Mouse (Mus musculus) midbrain, embryonic 14.5 days (tissue): ENCODE results near the gene Hnrnpa1. TPM values are rescaled to one million over a fixed set of nuclear protein-coding genes. Genes with fewer than 3 reads are reported as not detected.

ENCODE experiments used
- ATAC-seq: fragments of 200-750 bp; cut with Nextera tagmentation; 2 replicates; pipeline ENCODE4 v1.8.0; 2017; ENCODE audit warnings: moderate number of reproducible peaks, moderate library complexity; ENCODE audit not compliant: low FRiP score, low TSS enrichment
- DNase-seq: peaks from one replicate; pipeline ENCODE4 v3.0.0-alpha.2; 2015
- H3K27ac ChIP-seq: fragments of 300-500 bp; sonication (generic); replicated peaks from 2 replicates; pipeline ENCODE4 v1.5.1; 2014; ENCODE audit warnings: mild to moderate bottlenecking, low read depth, low read length, moderate library complexity
- H3K27me3 ChIP-seq: fragments of 300-500 bp; sonication (generic); 2 replicates; pipeline ENCODE4 v1.6.1; 2014; ENCODE audit warnings: low read length, control low read depth, mixed read lengths; ENCODE audit not compliant: control insufficient read depth, insufficient read depth
- H3K36me3 ChIP-seq: fragments of 300-500 bp; sonication (generic); 2 replicates; pipeline ENCODE4 v1.6.1; 2014; ENCODE audit warnings: low read length, control low read depth; ENCODE audit not compliant: control insufficient read depth, insufficient read depth
- H3K4me1 ChIP-seq: fragments of 300-500 bp; sonication (generic); 2 replicates; pipeline ENCODE4 v1.6.1; 2014; ENCODE audit warnings: mild to moderate bottlenecking, antibody characterized with exemption, low read length, control low read depth; ENCODE audit not compliant: control insufficient read depth, insufficient read depth
- H3K4me2 ChIP-seq: fragments of 300-500 bp; sonication (generic); 2 replicates; pipeline ENCODE4 v1.6.1; 2014; ENCODE audit warnings: mild to moderate bottlenecking, low read length, moderate library complexity
- H3K4me3 ChIP-seq: fragments of 300-500 bp; sonication (generic); replicated peaks from 2 replicates; pipeline ENCODE4 v1.5.1; 2014; ENCODE audit warnings: low read depth, low read length
- H3K9ac ChIP-seq: fragments of 300-500 bp; sonication (generic); replicated peaks from 2 replicates; pipeline ENCODE4 v1.6.1; 2014; ENCODE audit warnings: mild to moderate bottlenecking, low read length, moderate library complexity
- H3K9me3 ChIP-seq: fragments of 300-500 bp; sonication (generic); 2 replicates; pipeline ENCODE4 v1.6.1; 2016; ENCODE audit warnings: low read length, control low read depth, mixed read lengths; ENCODE audit not compliant: control insufficient read depth
- WGBS: fragments of 180-500 bp; shearing (Covaris S2); extraction: QIAGEN DNeasy Blood & Tissue Kit; methylation state at CpG from one replicate; pipeline ENCODE4 v1.1.7; 2014; 5-methylcytosine and 5-hydroxymethylcytosine counted together
- polyA plus RNA-seq: library from polyadenylated mRNA; unstranded; fragments of >200 nt; fragmentation: Nextera tagmentation; extraction: Ambion mirVana; gene quantifications from 2 replicates; pipeline ENCODE4 v1.2.1, GENCODE M21; 2014

Gene Hnrnpa1
- polyA plus RNA-seq, 1 experiment from 2014 or later, result 768 TPM

DNA sequence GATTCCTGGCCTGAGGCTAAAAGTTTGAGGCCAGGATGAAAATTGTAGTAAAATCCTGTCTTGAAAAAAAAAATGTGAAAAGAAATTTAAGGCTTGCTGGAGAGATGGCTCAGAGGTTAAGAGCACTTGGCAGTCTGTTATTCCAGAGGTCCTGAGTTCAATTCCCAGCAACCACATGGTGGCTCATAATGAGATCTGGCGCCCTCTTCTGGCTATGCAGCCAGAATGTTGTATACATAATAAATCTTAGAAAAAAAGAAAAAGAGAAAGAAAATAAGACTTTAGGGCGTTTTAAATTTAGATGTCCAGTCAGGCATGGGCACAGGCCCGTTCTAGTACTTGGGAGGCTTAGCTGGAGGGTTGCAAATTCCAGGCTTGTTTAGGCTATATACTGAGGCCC lies 39.5 kb downstream of the Hnrnpa1 start:
- WGBS, result 66% methylated on average over 3 of the region's 3 CpGs
- no peak for ATAC-seq

DNA sequence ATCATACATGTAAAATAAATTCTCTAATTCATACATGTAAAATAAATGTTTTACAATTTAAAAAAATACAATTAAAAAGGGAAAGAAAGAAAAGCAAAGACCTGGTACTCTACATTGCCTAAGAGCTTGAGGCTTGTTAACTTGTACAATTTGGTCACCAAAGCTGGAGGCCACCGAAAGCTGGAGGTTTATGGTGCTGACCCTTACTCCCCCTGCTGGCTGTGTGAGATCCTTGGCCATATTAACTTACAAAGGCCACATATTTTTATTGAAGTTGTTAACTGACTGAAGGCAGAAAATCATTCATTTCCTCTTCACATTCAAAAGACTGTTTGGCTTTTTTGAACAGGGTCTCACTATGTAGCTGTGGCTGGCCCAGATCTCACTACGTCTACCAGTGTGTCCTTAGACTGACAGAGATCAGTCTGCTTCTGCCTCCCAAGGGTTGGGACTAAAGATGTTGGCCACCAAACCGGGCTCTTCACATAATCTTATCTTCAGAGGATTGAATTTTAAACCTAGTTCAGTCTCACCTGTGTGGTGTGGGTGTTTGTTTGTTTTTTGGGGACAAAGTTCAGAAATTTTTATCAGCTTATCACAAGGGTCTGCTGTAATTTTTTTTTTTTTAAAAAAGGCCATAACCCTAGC lies 40.7 kb downstream of the Hnrnpa1 start:
- Histone ChIP-seq H3K9ac (no peak overlapping the region), H3K9me3 (no peaks in the 10 kb centered on the region), H3K4me2 (no peak overlapping the region), H3K27ac (no peak overlapping the region), H3K27me3 (no peaks in the 10 kb centered on the region), H3K4me1 (peaks cover 7% of the 10 kb centered on the region; the same call in 1 of the 2 replicates), H3K36me3 (no peaks in the 10 kb centered on the region), H3K4me3 (no peak overlapping the region)
- ATAC-seq, result no peak
- peak; percentile 62 for DNase-seq
- 79% methylated on average over 3 of the region's 3 CpGs for WGBS

More for the DNA sequence above, 39.5 kb downstream of the Hnrnpa1 start:
- no peaks in the 10 kb centered on the region for H3K27me3 ChIP-seq
- no peaks in the 10 kb centered on the region for H3K9me3 ChIP-seq
- no peaks in the 10 kb centered on the region for H3K4me1 ChIP-seq
- no peak overlapping the region for H3K27ac ChIP-seq
- no peak overlapping the region for H3K9ac ChIP-seq
- no peak overlapping the region for H3K4me3 ChIP-seq
- no peak overlapping the region for H3K4me2 ChIP-seq
- DNase-seq, result peak; percentile 52
- H3K36me3 ChIP-seq, result no peaks in the 10 kb centered on the region

DNA sequence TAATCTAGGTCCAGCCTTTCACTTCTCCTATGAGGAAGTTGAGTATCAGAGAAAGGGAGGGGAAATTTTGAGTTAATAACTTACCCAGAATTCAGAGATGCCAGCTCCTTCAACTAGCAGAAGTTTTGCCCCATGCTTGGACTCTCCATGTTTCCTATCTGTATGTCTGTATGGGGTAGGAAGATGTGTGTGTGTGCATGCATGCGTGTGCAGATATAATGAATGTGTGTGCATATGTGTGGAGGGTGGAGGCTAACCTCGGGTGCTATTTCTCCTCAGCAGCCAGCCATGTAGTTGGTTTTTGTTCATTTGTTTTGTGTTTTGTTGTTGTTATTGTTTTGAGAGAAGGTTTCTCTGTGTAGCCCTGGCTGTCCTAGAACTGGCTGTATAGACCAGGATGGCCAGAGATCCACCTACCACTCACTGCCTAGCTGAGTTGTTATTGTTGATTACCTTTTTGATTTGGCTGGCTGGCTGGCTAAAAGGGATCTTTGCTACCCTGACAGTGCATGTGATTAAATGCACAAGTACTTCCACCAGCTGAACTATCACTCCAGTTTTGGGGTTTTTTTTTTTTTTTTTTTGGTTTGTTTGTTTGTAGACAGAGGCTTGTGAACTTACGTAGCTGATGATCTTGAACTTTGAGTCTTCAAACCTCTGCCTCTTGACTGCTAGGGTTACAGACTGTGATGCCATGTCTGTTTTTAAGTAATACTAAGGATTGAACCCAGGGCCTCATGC lies 41.4 kb downstream of the Hnrnpa1 start:
- 91% methylated on average over 3 of the region's 3 CpGs for WGBS
- Histone ChIP-seq H3K4me2 (no peak overlapping the region), H3K27me3 (no peaks in the 10 kb centered on the region), H3K9ac (no peak overlapping the region), H3K36me3 (no peaks in the 10 kb centered on the region), H3K4me1 (peaks cover 9% of the 10 kb centered on the region; the same call in 1 of the 2 replicates), H3K27ac (no peak overlapping the region), H3K4me3 (no peak overlapping the region), H3K9me3 (no peaks in the 10 kb centered on the region)
- ATAC-seq (no peak), DNase-seq (no peak)

DNA sequence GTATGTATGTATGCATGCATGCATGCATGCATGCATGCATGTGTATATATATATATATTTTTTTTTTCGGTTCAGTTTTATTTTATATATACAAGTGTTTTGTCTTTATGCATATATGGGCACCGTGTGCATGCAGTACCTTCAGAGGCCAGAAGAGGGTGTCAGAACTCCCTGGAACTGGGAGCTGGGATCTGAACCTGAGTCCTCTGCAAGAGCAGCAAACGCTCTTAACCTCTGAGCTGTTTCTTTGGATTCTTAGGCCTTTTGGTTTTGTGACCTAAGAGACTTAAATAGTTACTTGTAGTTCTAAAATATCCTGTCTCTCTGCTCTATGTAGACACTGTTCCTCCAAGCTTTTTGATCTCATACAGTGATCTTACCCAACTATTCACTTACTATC lies 43.8 kb downstream of the Hnrnpa1 start:
- no peak overlapping the region for H3K27ac ChIP-seq
- H3K9ac ChIP-seq, result no peak overlapping the region
- peak; percentile 72 for DNase-seq
- H3K27me3 ChIP-seq, result no peaks in the 10 kb centered on the region
- H3K4me3 ChIP-seq, result no peak overlapping the region
- no peak overlapping the region for H3K4me2 ChIP-seq
- H3K9me3 ChIP-seq, result no peaks in the 10 kb centered on the region
- peaks cover 9% of the 10 kb centered on the region; the same call in 1 of the 2 replicates for H3K4me1 ChIP-seq
- ATAC-seq, result no peak
- H3K36me3 ChIP-seq, result 0 out of 2 replicates have a peak, but pooled peaks cover 10% of the 10 kb centered on the region
- WGBS, result 49% methylated on average over 3 of the region's 3 CpGs

DNA sequence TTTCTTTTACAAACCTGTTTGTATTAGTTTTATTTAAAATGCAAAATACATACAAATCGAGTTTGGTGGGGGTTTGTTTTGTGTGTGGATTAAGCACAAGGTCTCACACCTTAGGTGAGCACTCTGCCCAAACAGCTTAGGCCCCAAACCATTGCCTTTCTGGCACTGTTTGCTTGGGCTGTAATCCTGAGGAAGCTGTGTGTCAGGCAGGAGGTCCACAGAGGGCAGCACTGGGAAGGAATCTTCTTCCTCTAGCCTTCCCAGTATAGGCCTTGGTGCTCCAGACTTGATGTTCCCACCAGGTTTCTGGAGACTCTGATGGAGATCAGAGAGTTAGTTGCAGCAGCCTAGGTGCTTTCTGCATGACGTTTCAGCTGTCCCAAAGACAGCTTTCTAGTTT lies 44.4 kb downstream of the Hnrnpa1 start:
- ATAC-seq (no peak), DNase-seq (no peak)
- Histone ChIP-seq H3K4me3 (no peak overlapping the region), H3K27me3 (no peaks in the 10 kb centered on the region), H3K4me1 (peaks cover 11% of the 10 kb centered on the region), H3K9me3 (no peaks in the 10 kb centered on the region), H3K9ac (no peak overlapping the region), H3K27ac (peak overlapping the region; percentile 28; the same call in 1 of the 2 replicates), H3K36me3 (peaks cover 15% of the 10 kb centered on the region; the same call in 1 of the 2 replicates), H3K4me2 (no peak overlapping the region)
- 47% methylated on average over 2 of the region's 2 CpGs for WGBS

DNA sequence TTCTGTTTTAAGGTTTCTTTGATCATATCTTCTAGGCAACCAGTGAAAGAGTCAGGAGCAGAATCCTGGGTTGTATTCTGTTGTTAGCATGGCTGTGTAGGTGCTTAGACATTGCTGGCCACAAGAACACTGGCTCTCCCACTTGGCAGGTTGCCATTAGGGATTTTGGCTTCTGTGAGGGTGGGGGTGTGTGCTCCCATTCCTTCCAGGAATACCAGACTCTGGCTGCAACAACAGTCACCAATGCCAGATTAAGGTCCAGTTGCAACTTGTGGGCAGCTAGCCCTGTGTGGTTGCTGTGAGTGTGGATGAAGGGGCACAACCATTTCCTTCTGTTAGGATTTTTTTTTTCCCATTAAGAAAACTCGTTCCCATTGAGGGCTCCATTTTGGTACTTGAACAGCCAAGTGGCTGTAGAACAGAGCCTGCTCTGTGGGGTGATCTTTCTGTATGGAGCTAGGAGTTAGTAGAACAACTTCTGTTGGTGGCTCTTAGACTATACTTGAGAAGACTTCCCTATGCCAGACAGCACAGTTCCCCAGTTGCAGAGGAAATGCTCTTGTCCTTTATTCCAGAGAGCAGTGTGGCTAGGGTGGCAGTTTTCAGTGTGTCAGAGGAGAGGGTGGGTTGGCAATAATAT lies 45.7 kb downstream of the Hnrnpa1 start:
- no peaks in the 10 kb centered on the region for H3K9me3 ChIP-seq
- 73% methylated on average over 1 of the region's 1 CpGs for WGBS
- H3K9ac ChIP-seq, result no peak overlapping the region; the same call in 1 of the 2 replicates
- H3K4me1 ChIP-seq, result peaks cover 14% of the 10 kb centered on the region
- peaks cover 23% of the 10 kb centered on the region for H3K36me3 ChIP-seq
- H3K4me2 ChIP-seq, result no peak overlapping the region
- no peak overlapping the region for H3K4me3 ChIP-seq
- DNase-seq (peak; percentile 75), ATAC-seq (no peak; the same call in 1 of the 2 replicates)
- peak overlapping the region; percentile 33 for H3K27ac ChIP-seq
- H3K27me3 ChIP-seq, result no peaks in the 10 kb centered on the region

DNA sequence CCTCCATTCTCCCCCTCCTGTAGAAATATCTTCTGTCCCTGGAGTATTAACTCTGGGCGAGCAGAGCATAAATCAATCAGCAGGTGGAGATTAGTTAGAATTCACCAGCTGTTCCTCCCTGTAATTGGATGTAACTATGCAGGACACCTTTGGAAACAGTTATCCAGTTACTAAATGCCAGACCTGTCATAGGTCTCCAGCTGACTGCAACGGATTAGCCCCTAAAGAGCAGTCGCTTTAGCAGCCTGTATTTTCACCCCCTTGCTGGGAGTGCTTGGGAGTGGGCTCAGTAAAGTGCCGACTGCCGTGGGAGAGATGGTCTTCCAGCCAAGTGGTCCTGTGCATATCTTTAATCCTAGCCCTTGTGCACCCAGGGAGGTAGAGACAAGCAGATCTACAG lies 49.4 kb downstream of the Hnrnpa1 start:
- Histone ChIP-seq H3K4me3 (no peak overlapping the region), H3K9me3 (no peaks in the 10 kb centered on the region), H3K9ac (no peak overlapping the region), H3K27ac (peak overlapping the region; percentile 49), H3K4me2 (no peak overlapping the region), H3K27me3 (no peaks in the 10 kb centered on the region), H3K36me3 (peaks cover 49% of the 10 kb centered on the region), H3K4me1 (peaks cover 14% of the 10 kb centered on the region)
- DNase-seq (no peak), ATAC-seq (no peak)
- WGBS, result 32% methylated on average over 5 of the region's 5 CpGs

DNA sequence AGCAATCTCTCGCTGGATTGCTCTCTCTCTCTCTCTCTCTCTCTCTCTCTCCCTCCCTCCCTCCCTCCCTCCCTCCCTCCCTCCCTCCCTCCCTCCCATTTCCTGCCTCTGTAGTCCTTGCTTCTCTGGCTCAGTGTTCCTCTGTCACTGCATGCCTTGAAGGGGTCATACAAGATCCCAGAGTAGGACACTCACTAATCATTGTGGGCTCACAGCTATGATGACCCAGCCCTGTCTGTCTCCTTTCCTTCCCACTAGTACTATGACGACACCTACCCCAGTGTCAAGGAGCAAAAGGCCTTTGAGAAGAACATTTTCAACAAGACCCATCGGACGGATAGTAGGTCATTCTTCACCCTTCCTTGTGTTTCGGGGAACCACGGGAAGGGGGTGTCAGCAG lies 50.2 kb downstream of the Hnrnpa1 start:
- 85% methylated on average over 6 of the region's 6 CpGs for WGBS
- Histone ChIP-seq H3K36me3 (peaks cover 52% of the 10 kb centered on the region), H3K4me3 (no peak overlapping the region), H3K4me1 (peaks cover 12% of the 10 kb centered on the region), H3K9ac (no peak overlapping the region), H3K27me3 (no peaks in the 10 kb centered on the region), H3K4me2 (no peak overlapping the region), H3K9me3 (no peaks in the 10 kb centered on the region), H3K27ac (no peak overlapping the region)
- no peak for DNase-seq
- ATAC-seq, result no peak
